Mouse (Mus musculus) gastrocnemius, postnatal 36 days (tissue): ENCODE measurements around the gene Trmo. TPM values are rescaled to one million over a fixed set of nuclear protein-coding genes. Genes with fewer than 3 reads are reported as not detected.

Source experiments
- DNase-seq, 2 experiments: peaks; one replicate each; pipeline ENCODE4 v3.0.0; 2022
- intact Hi-C: fragments of 180-260 bp; cut with DNase I; formaldehyde crosslinking; loops from one replicate; pipeline ENCODE4 v1.15.1; 2025
- long read RNA-seq, 2 experiments: library from polyadenylated mRNA; stranded (forward); transcript quantifications; one replicate each; pipeline ENCODE4 v2.0.0; 2021
- total RNA-seq, 2 experiments: library from RNA; stranded (reverse); gene quantifications; 2 replicates each; pipeline ENCODE4 v1.2.3; 2021

Trmo gene
- total RNA-seq = 1 to 10 TPM; 2.1 to 2.5 TPM
- long read RNA-seq, experiment 1, partial matches to known transcripts = 1 of 5 reads
- long read RNA-seq, experiment 1, other reads (novel, unspliced or antisense) = 1 of 5 reads
- long read RNA-seq, experiment 2, partial matches to known transcripts = 0 of 3 reads
- long read RNA-seq, experiment 2, other reads (novel, unspliced or antisense) = 0 of 3 reads

DNA sequence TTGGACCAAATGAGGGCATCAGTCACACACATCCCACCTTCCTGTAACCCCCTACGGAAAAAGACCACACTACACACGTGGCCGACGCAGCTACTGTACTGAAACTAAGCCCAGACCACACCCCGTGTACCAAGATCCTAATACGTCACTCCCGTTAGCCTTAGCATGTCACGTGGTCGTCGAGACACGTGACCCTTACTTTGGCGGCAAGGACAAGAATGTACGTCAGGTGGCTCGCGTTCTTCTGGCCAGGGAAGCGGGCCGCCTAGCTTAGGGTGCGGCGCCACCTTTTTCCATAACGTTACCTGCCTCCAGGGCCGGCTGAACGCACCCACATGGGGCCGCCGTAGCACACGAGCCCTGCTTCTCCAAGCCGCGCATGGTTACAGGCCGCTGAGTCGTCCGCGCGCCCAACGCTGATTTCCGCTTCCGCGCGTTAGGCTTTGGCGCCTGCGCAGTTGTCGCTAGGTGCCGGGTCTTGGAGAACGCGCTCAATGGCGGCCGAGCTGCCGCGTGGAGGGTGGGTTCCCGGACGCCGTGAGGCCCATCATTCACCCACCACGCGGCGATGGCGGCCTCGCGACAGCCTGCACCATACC lies at the start of gene Trmo:
Trmo (minus strand) TSS at position 425 of the 599 bp plus-strand sequence.
- peak; percentile 91 to 93 for DNase-seq
- intact Hi-C loops = no loop called here

DNA sequence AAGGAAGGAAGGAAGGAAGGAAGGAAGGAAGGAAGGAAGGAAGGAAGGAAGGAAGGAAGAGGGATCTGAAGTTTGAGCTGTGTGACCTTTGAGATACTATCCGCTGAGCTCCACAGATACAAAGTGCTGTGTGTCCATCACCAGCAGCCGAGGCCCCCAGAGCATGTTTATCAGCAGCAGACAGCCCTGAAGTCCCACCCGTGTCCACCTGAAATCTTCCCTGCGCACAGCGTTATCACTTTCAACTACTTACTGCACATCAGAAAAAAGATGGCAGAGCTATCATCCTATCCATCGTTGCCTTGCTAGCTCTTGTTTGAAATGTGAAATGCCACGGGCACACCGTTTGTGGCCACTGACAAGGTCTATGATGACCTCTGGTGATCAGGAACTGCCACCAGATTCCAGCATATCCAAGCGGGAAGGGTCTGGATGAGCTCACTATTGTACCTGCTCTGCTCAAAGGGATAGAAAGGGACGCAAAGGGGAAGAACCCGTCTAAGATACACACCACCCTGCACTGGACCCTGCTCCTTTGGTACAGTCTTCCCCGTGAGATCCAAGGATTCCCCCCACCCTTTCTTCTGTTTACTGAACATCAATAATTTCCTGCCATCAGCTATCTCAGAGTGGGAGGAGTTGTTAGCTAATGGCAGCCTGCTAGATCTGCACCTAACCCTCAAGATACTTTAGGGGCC lies 43.3 kb upstream of the Trmo start:
- intact Hi-C loops = no loop called here

DNA sequence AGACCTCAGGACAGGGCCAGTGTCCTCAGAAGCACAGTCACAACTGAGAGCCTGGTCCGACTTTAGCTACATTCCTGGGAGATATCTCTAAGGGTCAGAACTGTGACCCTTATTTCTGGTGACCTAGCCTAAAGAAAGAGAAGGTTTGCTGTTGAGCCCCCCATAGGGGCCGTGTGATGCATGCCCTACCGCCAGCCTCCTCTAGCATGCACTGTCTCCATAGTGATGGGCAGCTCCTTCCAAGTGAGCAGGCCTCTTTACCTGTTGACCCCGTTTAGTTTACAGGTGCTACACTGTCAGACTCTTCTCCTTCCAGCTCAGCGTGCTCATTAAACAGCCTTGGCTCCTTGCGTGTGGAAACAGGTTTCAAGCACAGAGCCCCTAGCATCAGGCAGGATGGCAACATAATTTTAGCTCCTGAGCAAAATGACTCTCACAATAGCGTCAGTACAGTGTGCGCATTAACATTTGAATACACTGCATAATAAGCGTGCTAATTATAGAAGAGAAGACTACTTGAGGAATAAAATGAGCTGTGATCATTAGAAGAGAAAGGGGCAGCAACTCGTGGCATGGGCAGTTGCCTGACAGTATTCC lies 39.8 kb upstream of the Trmo start:
- intact Hi-C loops = no loop called here

More for the DNA sequence above, 43.3 kb upstream of the Trmo start:
- no peak for DNase-seq

DNA sequence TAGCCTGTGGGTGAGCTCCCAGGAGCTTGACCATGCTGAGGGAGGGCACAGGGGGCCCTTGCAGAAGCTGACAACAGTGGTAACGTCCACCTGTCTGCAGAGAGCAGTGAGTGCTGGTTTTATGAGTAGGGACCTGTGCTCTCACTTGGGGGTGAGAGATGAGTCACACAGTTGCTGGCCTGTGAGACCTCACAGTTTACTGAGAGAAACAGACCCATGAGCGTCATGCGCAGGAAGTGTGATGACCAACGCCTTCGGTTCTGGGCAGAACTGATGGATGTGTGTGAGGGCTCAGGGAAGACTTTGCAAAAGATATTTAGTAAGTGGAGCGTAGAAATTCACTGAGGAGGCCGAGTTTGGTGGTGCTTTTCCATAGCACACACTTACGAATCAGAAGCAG lies 33.4 kb upstream of the Trmo start:
- DNase-seq = no peak

More for the DNA sequence above, 39.8 kb upstream of the Trmo start:
- no peak for DNase-seq

DNA sequence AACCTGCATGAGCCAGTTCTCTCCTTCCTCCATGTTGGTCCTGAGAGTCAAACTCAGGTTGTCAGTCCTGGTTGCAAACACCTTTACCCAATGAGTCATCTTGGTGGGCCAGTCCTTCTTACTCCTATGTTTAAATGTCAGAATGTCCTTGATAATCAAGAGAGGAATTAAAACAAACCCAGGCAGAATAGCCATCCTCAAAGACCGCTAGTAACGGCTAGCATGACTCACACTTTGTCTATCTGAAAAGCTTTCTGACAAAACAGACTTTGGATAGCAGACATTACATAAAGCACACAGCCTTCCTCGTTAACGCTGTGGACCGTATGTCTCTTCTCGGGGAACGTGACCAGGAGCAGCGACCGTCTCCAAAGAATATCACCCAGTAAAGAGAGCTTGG lies 29.6 kb upstream of the Trmo start:
- intact Hi-C loops = no loop called here

More for the DNA sequence above, 33.4 kb upstream of the Trmo start:
- intact Hi-C loops = no loop called here

DNA sequence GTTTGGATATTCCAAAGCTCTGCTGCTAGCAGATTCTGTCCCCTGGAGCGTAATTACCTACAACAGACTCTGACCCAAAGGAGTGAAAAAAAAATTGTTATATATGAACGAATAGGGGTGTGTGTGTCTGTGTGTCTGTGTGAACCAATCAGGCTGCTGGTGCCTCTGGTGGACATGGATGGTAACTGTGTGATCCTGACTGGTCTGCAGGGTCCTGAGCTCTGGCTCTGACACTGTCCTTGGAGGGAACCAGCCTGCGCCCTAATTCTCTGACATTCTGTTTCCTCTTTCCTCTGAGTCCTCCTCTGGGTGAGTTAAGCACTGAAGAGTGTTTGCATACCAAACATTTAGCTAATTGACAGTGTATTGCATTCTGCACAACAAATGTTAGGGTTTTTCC lies 28.3 kb upstream of the Trmo start:
- intact Hi-C loops = no loop called here
- no peak for DNase-seq

More for the DNA sequence above, 29.6 kb upstream of the Trmo start:
- DNase-seq = no peak

DNA sequence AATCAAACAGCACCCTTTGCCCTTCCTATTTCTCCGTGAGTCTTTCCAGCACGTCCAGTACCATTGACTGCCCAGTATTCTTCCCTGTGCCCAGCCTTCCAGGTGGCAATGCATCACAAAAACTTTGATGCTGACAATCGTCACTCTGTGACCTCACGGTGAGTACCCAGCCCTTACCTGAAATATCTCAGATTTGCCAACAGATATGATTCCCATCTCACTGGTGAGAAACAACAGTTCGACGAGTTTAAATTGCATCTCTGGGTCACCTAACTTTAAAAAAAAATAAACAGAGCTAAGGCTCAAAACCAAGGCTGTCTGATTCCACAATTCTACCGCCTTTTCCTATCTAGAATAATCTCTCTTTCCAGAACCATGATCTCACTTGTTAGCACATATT lies 24.2 kb upstream of the Trmo start, which contains the start of gene Hemgn:
Hemgn (minus strand) TSS at position 101 of the 400 bp plus-strand sequence.
- intact Hi-C loops = no loop called here
- DNase-seq = no peak

DNA sequence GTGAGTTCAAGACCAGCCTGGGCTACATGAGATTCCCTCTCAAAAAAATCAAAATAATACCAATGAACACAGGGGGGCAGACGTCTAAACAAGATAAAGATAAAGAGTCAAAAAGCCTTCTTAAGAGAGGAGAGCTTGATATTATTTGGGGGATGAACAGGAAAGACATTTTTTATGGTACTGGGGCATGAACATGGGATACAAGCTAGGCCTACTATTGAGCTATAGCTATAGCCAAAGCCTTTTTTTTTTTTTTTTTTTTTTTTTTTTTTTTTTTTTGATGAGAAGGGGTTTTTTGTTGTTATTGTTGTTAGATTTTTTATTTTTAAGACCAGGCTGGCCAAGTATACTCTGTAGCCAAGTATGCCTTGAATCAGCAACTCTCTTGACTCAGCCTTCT lies 22.9 kb upstream of the Trmo start:
- no peak for DNase-seq
- intact Hi-C loops = no loop called here

DNA sequence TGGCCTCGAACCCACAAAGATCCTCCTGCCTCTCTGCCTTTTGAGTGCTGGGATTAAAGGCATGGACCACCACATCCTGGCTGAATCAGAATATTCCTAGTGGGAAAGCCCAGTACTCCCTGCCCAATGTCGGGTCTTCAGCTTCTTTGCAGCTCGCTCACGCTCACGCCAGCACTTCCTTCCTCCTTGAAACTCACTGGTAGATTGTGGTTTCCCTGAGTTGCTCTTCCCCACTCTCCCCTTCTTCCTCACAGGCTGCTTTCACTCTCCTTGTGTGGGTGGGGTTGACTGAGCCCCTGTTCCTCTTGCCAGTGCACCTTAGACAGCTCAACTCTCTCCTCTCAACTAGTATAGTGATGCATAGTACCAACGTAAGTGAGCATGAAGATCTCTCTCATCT lies 22.3 kb upstream of the Trmo start:
- intact Hi-C loops = no loop called here
- DNase-seq = no peak

DNA sequence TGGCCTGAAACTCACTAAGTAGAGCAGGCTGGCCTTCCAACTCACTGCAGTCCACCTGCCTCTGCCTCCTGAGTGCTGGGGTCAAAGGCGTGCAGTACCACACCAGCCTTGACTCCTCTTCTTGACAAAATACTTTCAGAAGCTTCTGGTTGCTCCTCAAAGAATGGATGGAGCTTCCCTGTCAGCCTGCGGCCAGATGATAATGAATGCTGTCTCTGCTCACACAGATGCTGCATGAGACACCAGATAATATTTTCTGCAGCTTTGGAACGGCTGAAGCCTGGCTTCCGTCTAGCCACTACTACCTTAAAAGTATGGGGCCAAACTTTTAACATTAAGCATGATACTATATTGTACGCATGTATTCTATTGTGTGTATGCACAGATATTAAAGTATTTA lies 21.4 kb upstream of the Trmo start:
- intact Hi-C loops = no loop called here
- no peak for DNase-seq

DNA sequence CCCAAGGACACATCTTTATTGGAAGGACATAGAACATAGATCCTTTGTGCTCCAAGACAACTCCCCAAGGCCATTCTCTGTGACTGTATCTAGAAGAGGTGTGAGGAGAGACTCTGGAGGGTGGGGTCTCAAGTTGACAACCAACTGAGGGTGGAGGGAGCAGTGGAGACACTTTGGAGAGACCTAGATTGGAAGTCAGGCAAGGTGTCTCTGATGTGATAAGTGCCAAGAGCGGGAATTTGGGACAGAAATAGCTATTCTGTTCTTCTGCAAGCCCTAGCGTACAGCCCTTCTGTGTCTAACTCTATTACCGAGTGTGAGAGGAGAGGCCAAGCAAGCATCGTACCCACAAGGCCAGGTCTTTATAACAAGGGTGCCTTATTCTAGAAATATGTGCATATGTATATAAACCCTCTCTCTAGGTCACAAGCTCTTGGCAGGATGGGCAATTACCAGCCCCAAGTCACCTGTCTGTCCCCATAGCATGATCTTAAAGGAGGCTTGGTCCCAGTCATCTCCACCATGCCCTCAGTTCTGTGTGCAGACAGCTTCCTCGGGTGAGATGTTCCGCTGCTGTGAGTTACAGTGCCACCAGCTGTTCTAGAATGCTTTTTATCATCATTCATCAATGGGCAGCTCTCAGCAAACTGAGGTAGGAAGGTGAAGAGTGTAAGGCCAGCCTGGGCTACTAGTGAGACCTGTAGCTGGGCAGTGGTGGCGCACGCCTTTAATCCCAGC lies 17.9 kb upstream of the Trmo start:
- no peak for DNase-seq
- intact Hi-C loops = no loop called here

DNA sequence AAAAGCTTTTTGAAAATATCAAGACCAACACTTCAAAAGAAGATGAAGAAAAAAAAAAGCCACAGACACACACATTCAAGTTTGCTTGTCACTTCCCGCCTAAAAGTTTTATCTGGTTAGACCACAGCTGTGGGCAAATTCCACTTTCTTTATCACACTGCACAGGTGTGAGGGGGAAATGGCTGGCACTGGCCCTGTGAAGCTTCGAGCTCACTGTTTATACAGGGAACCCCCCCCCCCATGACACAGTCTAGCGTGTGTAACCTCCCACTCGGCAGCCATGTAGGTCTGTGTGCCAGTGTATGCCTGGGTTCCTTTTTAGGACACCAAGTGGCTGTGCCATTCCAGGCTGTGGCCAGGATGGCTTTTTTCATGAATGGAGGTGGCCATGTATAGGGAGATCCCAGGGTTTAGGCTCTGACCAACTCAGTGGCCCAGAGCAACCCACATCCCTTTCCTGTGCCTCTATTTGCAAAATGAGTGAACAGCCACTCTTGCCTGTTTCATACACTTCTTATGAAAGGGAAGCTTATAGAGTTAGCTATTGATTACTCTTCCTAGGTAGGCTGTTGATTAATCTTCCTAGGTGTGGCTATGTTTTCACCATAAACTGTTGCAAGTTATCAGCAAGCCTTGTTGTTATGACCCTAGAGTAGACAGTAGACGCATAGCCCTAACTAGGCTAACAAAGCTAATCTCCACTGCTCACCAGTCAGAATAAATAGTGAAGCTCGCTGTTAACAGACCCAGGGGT lies 15.0 kb upstream of the Trmo start:
- DNase-seq = no peak
- intact Hi-C loops = no loop called here

DNA sequence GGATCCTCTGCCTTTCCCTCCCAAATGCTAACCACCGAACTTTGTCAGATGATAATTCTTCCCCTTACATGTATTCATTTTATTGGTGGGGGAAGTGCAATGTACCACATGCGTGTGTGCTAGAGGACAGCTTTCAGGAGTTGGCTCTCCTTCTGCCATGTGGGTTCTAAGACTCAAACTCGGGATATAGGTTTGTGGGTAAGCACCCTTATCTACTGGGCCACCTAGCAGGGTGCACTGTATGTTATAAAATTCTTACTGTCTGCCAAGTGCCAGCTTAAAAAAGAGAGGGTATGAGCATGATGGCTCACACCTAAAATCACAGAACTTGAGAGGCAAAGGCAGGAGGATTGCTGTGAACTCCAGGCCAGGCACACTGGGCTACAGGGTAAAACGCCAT lies 9.6 kb upstream of the Trmo start:
- intact Hi-C loops = no loop called here
- no peak for DNase-seq

DNA sequence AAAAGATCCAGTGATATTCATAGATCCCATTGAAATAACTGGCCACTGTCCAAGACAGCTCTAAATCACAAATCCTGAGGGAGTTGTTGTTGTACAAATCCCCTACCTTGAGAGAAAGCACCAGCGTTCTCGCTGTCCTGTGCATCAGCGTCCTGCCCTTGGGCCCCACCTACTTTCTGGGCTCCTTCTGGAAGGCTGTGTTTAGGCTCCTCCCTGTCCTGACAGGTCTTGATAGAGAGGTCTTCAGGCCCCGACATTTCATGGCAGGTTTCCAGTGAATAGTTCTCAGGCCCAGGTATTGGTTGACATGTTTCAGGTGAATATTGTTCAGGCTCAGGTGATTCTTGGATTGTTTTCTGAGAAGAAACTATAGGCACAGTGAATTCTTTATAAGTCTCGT lies 6.5 kb upstream of the Trmo start:
- no peak for DNase-seq
- intact Hi-C loops = no loop called here

DNA sequence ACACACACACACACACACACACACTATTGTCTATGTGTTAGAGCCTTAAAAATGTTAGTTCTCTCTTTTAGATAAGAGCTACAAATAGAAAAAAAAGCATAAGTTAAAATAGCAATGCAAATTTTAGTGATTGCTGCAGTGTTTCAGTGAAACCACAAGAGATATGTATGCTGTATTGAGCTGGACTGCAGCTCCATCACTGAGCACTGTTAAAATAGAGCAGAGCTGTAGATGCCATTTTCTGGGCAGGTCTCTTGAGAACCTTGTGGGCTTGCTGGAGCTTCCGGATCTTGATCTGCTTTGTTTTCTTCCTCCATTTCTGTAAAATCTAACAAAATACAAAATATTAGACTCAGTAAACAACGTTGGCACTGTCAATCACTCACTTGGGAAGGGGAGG lies 5.2 kb upstream of the Trmo start:
- intact Hi-C loops = loop anchor here (5.0 kb wide), 1 partner anchor 53 kb away; no protein-coding TSS in a partner anchor
- no peak for DNase-seq

DNA sequence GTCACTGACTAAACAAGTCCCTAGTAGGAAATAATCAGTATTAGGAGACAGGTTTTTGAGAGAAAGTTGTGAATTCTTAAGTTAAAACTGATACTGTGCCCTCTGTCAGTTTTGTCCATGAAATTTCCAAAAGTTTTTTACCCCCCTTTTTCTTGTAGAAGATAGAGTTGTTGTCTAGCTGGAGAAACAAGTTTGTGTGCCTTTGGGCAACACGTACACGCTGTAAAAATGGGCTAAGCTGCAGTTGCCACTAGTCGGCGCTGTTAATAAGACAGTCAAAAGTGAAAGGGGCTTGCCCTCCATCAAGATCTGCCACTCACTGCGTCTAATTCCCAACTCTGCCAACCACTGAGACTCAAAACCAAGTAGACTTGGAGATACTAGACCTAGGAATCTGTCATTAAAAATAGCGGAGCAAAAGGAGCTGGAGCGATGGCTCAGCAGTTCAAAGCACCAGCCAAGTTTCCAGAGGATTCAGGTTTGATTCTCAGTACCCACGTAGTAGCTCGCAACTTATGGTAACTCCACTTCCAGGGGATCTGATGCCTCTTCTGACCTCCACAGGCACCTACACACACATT lies 1.2 kb upstream of the Trmo start:
- intact Hi-C loops = loop anchor here (5.0 kb wide), 1 partner anchor 57 kb away; no protein-coding TSS in a partner anchor
- peak; percentile 56 to 58 for DNase-seq

DNA sequence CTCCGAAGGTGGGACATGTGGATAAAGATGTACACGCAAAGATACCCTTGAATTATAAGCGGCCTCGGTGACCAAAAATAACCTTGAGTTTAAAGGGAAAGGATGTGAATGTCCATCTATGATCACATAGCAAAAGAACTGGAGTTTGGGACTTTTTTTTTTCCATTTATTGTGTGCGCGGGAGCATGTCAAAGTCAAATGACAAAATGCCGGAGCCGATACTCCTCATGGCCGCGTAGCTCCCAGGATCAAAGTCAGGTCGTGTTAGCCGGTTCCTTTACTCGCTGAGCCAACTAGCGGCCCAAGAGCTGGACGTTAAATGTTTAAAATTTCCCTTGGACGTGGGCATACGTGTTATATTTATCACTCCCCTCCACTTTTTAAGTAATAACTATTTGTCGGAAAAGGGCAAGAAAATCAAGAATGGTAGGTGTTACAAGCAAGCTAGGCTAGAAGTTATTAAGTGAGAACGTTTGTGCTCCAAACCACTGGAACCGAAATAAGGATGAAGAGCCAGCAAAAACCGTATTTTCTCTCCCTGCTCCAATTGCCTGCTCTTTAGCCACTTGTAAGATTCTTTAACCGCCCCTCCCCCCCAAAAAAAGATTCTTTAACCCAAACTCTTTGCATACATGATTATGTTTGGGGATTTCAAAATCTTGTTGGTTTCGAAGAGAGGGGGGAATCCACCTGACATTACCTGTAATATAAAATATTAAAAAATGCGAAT lies 540 bp upstream of the Trmo start:
- DNase-seq = no peak
- intact Hi-C loops = loop anchor here (5.0 kb wide), 1 partner anchor 58 kb away; no protein-coding TSS in a partner anchor

DNA sequence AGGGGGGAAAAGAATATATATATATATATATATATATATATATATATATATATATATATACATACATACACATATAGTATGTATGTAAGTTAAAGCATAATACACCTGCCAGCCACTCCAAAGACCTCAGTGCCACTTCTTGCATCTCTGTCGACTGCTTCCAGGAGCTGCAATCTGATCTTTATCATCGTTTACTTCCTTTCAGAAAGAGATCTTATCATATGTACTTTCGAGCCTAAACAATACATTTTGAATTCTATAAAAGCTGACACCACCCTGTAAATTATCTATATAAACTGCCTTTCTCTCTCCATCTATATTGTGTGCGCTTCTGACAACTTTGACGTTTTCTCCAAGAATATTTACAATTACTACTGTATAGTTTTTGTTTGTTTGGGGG lies 681 bp downstream of the Trmo start:
- intact Hi-C loops = no loop called here

DNA sequence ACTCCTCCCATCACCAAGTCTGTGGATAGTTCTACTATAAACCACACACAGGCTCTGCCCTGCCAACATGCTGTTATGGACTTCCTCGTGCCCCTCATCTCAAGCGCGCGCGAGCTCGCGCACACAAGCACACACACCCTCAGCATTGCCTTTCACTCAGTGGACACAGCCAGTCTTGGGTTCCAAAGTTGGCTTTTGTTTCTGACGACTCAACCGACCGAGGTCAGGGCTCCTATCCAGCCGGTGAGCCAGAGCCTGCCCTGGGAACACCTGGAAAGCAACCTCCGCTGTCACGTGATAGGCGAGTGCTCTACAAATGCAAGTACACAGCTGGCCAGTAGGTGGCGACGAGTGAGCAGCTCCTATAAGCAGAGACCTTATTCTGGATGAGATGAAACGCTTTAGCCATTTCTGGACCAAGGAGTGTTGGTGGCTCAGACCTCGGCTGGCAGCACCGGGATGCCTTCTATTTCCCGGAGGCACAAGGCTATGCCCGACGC lies 14.3 kb downstream of the Trmo start:
- intact Hi-C loops = loop anchor here (10.0 kb wide), 1 partner anchor 170 kb away; no protein-coding TSS in a partner anchor
- DNase-seq = peak; percentile 62

More for the DNA sequence above, 681 bp downstream of the Trmo start:
- no peak for DNase-seq
